Mouse (Mus musculus): Measurements from ENCODE around the gene Arntl2. TPM values are rescaled to one million over a fixed set of nuclear protein-coding genes. Genes with fewer than 3 reads are reported as not detected.

The Arntl2 gene
- polyA plus RNA-seq, 1 experiment from 2014 or later: 3.8 TPM

GRCm38 (mm10) chr6:146752612-146753011 lies 43.2 kb upstream of the Arntl2 start:
- 71% methylated on average over 1 of the region's 1 CpGs for WGBS
- no peak for DNase-seq (ENCODE audit: low spot score)
- H3K4me1 ChIP-seq (replicated peaks; ENCODE audit: control insufficient read depth, insufficient read depth): 0 out of 2 replicates have a peak, but pooled peaks cover 2% of the 10 kb centered on the region
- ATAC-seq (ENCODE audit: low FRiP score, low TSS enrichment): no peak
- no peak overlapping the region for H3K27ac ChIP-seq (replicated peaks)
- H3K4me2 ChIP-seq (replicated peaks; ENCODE audit: low read depth): no peak overlapping the region
- no peaks in the 10 kb centered on the region for H3K9me3 ChIP-seq (ENCODE audit: control insufficient read depth, low read length)
- no peak for TF ChIP-seq EP300 (optimal IDR thresholded peaks at IDR 0.05)
- no peak for TF ChIP-seq CTCF (IDR thresholded peaks at IDR 0.05; ENCODE audit: low read depth)
- no peak overlapping the region for H3K4me3 ChIP-seq (ENCODE audit: low read depth, low read length)
- no peak overlapping the region for H3K9ac ChIP-seq (ENCODE audit: low read length)
- no peaks in the 10 kb centered on the region for H3K36me3 ChIP-seq (ENCODE audit: control insufficient read depth, insufficient read depth, low read length)
- no peaks in the 10 kb centered on the region for H3K27me3 ChIP-seq (ENCODE audit: control insufficient read depth, insufficient read depth, low read length)

- Histone ChIP-seq H3K9me3 (ENCODE audit: control insufficient read depth, low read length) (no peaks in the 10 kb centered on the region), H3K4me2 (replicated peaks; ENCODE audit: low read depth) (no peak overlapping the region), H3K9ac (ENCODE audit: low read length) (no peak overlapping the region), H3K4me3 (ENCODE audit: low read depth, low read length) (no peak overlapping the region), H3K4me1 (replicated peaks; ENCODE audit: control insufficient read depth, insufficient read depth) (0 out of 2 replicates have a peak, but pooled peaks cover 2% of the 10 kb centered on the region), H3K27ac (replicated peaks) (no peak overlapping the region), H3K36me3 (ENCODE audit: control insufficient read depth, insufficient read depth, low read length) (no peaks in the 10 kb centered on the region), H3K27me3 (ENCODE audit: control insufficient read depth, insufficient read depth, low read length) (no peaks in the 10 kb centered on the region)
- TF ChIP-seq CTCF (IDR thresholded peaks at IDR 0.05; ENCODE audit: low read depth): no peak
- no peak for TF ChIP-seq EP300 (optimal IDR thresholded peaks at IDR 0.05)
- no peak for DNase-seq (ENCODE audit: low spot score)
- ATAC-seq (ENCODE audit: low FRiP score, low TSS enrichment): no peak
- WGBS: 53% methylated on average over 2 of the region's 2 CpGs
Measured at GRCm38 (mm10) chr6:146753560-146754160, 42.2 kb upstream of the Arntl2 start.

- DNase-seq (ENCODE audit: low spot score): no peak
- Histone ChIP-seq H3K4me3 (ENCODE audit: low read depth, low read length) (no peak overlapping the region), H3K27me3 (ENCODE audit: control insufficient read depth, insufficient read depth, low read length) (no peaks in the 10 kb centered on the region), H3K4me2 (replicated peaks; ENCODE audit: low read depth) (no peak overlapping the region), H3K9ac (ENCODE audit: low read length) (no peak overlapping the region), H3K4me1 (replicated peaks; ENCODE audit: control insufficient read depth, insufficient read depth) (0 out of 2 replicates have a peak, but pooled peaks cover 2% of the 10 kb centered on the region), H3K9me3 (ENCODE audit: control insufficient read depth, low read length) (no peaks in the 10 kb centered on the region), H3K27ac (replicated peaks) (no peak overlapping the region), H3K36me3 (ENCODE audit: control insufficient read depth, insufficient read depth, low read length) (no peaks in the 10 kb centered on the region)
- TF ChIP-seq EP300 (optimal IDR thresholded peaks at IDR 0.05) (no peak), CTCF (IDR thresholded peaks at IDR 0.05; ENCODE audit: low read depth) (no peak)
- 92% methylated on average over 2 of the region's 2 CpGs for WGBS
- ATAC-seq (ENCODE audit: low FRiP score, low TSS enrichment): no peak
Measured at GRCm38 (mm10) chr6:146755136-146755535, 40.7 kb upstream of the Arntl2 start.

GRCm38 (mm10) chr6:146755679-146756078 lies 40.2 kb upstream of the Arntl2 start:
- no peak for DNase-seq (ENCODE audit: low spot score)
- TF ChIP-seq EP300 (optimal IDR thresholded peaks at IDR 0.05) (no peak), CTCF (IDR thresholded peaks at IDR 0.05; ENCODE audit: low read depth) (no peak)
- no peak overlapping the region for H3K4me3 ChIP-seq (ENCODE audit: low read depth, low read length)
- no peak overlapping the region for H3K27ac ChIP-seq (replicated peaks)
- WGBS: 89% methylated on average over 4 of the region's 4 CpGs
- no peak for ATAC-seq (ENCODE audit: low FRiP score, low TSS enrichment)
- H3K4me2 ChIP-seq (replicated peaks; ENCODE audit: low read depth): no peak overlapping the region
- H3K9ac ChIP-seq (ENCODE audit: low read length): no peak overlapping the region
- H3K9me3 ChIP-seq (ENCODE audit: control insufficient read depth, low read length): no peaks in the 10 kb centered on the region
- 0 out of 2 replicates have a peak, but pooled peaks cover 2% of the 10 kb centered on the region for H3K4me1 ChIP-seq (replicated peaks; ENCODE audit: control insufficient read depth, insufficient read depth)
- H3K27me3 ChIP-seq (ENCODE audit: control insufficient read depth, insufficient read depth, low read length): no peaks in the 10 kb centered on the region
- H3K36me3 ChIP-seq (ENCODE audit: control insufficient read depth, insufficient read depth, low read length): no peaks in the 10 kb centered on the region

GRCm38 (mm10) chr6:146759027-146759426 lies 36.8 kb upstream of the Arntl2 start:
- ATAC-seq (ENCODE audit: low FRiP score, low TSS enrichment): no peak
- no peak for TF ChIP-seq EP300 (optimal IDR thresholded peaks at IDR 0.05)
- no peak for TF ChIP-seq CTCF (IDR thresholded peaks at IDR 0.05; ENCODE audit: low read depth)
- Histone ChIP-seq H3K4me3 (ENCODE audit: low read depth, low read length) (no peak overlapping the region), H3K4me2 (replicated peaks; ENCODE audit: low read depth) (no peak overlapping the region), H3K9me3 (ENCODE audit: control insufficient read depth, low read length) (no peaks in the 10 kb centered on the region), H3K27ac (replicated peaks) (no peak overlapping the region), H3K27me3 (ENCODE audit: control insufficient read depth, insufficient read depth, low read length) (no peaks in the 10 kb centered on the region), H3K4me1 (replicated peaks; ENCODE audit: control insufficient read depth, insufficient read depth) (no peaks in the 10 kb centered on the region), H3K9ac (ENCODE audit: low read length) (no peak overlapping the region), H3K36me3 (ENCODE audit: control insufficient read depth, insufficient read depth, low read length) (no peaks in the 10 kb centered on the region)
- WGBS: 87% methylated on average over 2 of the region's 2 CpGs
- no peak for DNase-seq (ENCODE audit: low spot score)

- H3K9me3 ChIP-seq (ENCODE audit: control insufficient read depth, low read length): no peaks in the 10 kb centered on the region
- H3K36me3 ChIP-seq (ENCODE audit: control insufficient read depth, insufficient read depth, low read length): no peaks in the 10 kb centered on the region
- no peak overlapping the region for H3K9ac ChIP-seq (ENCODE audit: low read length)
- no peak overlapping the region for H3K27ac ChIP-seq (replicated peaks)
- H3K4me2 ChIP-seq (replicated peaks; ENCODE audit: low read depth): no peak overlapping the region
- TF ChIP-seq CTCF (IDR thresholded peaks at IDR 0.05; ENCODE audit: low read depth): no peak
- no peak for TF ChIP-seq EP300 (optimal IDR thresholded peaks at IDR 0.05)
- WGBS: 90% methylated on average over 2 of the region's 2 CpGs
- no peaks in the 10 kb centered on the region for H3K27me3 ChIP-seq (ENCODE audit: control insufficient read depth, insufficient read depth, low read length)
- ATAC-seq (ENCODE audit: low FRiP score, low TSS enrichment) (no peak), DNase-seq (ENCODE audit: low spot score) (no peak)
- no peak overlapping the region for H3K4me3 ChIP-seq (ENCODE audit: low read depth, low read length)
- no peaks in the 10 kb centered on the region for H3K4me1 ChIP-seq (replicated peaks; ENCODE audit: control insufficient read depth, insufficient read depth)
Measured at GRCm38 (mm10) chr6:146760022-146760421, 35.8 kb upstream of the Arntl2 start.
